Mouse (Mus musculus) left cerebral cortex, postnatal 10 days (tissue): ENCODE data around the gene Lpcat4. TPM values are rescaled to one million over a fixed set of nuclear protein-coding genes. Genes with fewer than 3 reads are reported as not detected.

Experiments
- DNase-seq, 2 experiments: peaks; one replicate each; pipeline ENCODE4 v3.0.0; 2021 to 2022; ENCODE audit warnings: low spot score in 2 of 2, mixed read lengths in 1 of 2; ENCODE audit errors: extremely low spot score in 1 of 2
- intact Hi-C: fragments of 180-260 bp; cut with DNase I; formaldehyde crosslinking; loops from one replicate; pipeline ENCODE4 v1.15.1; 2025
- total RNA-seq, 2 experiments: library from RNA; stranded (reverse); gene quantifications; 2 replicates each; pipeline ENCODE4 v1.2.3; 2021

Gene Lpcat4
- total RNA-seq, result 10 to 100 TPM; 77.4 to 82.7 TPM

GRCm38 (mm10) chr2:112239212-112239934 lies at the start of gene Lpcat4:
Gene Lpcat4 (plus strand): TSS chr2:112239468.
- DNase-seq, result peak; percentile 90 to 93
- intact Hi-C loops, result no loop called here

DNA sequence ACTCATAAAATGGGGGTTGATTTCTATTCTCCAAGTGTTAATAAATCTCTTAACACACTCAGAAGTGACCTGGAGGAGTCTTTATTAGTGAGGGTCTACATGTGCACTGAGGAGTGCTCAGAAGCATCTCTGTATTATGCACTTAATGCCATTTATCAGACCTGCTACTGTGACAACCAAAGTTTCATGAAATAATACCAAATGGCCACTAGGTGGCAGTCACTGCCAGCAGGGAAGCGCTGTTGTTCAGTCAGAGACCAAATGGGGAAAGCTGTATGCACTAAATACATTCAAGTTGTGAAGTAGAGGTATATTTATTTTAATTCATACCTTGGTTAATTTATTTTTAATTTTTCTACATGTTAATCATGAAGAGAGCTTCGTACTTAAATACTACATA lies 42.4 kb upstream of the Lpcat4 start:
- DNase-seq, result peak; percentile 22 to 49
- intact Hi-C loops, result no loop called here

- intact Hi-C loops, result no loop called here
- DNase-seq, result no peak
These were observed 36.2 kb upstream of the Lpcat4 start for GRCm38 (mm10) chr2:112203056-112203455.

GRCm38 (mm10) chr2:112210142-112210541 lies 29.1 kb upstream of the Lpcat4 start:
- intact Hi-C loops, result loop anchor here (10.0 kb wide), 2 partner anchors 1215 to 1985 kb away; no protein-coding TSS in a partner anchor
- DNase-seq, result peak; percentile 59 to 86

GRCm38 (mm10) chr2:112210699-112211098 lies 28.6 kb upstream of the Lpcat4 start:
- intact Hi-C loops, result loop anchor here (10.0 kb wide), 2 partner anchors 1216 to 1986 kb away; no protein-coding TSS in a partner anchor

GRCm38 (mm10) chr2:112215977-112216376 lies 23.3 kb upstream of the Lpcat4 start:
- DNase-seq, result peak in 1 of 2 experiments; percentile 35
- intact Hi-C loops, result loop anchor here (10.0 kb wide), 2 partner anchors 1221 to 1991 kb away; no protein-coding TSS in a partner anchor

More at GRCm38 (mm10) chr2:112210699-112211098, 28.6 kb upstream of the Lpcat4 start:
- DNase-seq, result no peak

- DNase-seq, result no peak
- intact Hi-C loops, result loop anchor here (10.0 kb wide), 2 partner anchors 1223 to 1993 kb away; no protein-coding TSS in a partner anchor
These were observed 21.7 kb upstream of the Lpcat4 start for GRCm38 (mm10) chr2:112217614-112218013.

DNA sequence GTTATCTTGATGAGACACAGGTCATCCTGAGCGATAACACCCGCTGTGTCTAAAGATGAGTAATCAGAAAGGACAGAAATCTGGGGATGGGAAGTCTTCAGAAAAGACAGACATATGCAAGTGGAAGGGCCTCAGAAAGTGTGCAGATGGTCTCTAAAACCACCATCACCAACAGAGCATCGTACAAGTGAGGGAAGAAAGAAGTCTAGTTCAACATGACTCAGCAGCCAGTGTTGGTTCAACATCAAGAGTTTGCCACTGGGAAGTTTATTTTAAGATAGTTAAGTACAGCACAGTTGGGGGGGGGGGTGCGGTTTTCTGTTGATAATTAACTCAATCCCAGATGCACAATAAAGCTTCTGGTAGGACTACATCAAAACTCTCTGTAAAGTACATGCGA lies 18.4 kb upstream of the Lpcat4 start:
- intact Hi-C loops, result no loop called here
- no peak for DNase-seq

DNA sequence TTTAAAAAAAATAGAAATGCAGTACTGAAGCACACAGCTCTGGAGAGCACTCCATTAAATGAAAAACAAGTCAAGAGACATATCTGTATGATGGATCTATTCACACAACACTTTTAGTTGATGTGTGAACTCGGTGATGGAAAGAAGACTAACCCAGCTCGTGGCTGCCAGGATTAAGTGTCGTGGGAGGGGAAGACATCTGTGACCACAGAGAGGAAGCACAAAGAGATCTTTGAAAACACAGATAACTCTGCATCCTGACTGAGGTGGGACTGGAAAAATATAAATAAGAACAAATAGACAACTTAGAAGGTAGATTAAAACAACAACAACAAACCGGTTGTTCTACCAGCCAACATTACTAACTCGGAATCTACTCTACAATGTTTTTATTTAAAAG lies 16.7 kb upstream of the Lpcat4 start:
- DNase-seq, result no peak
- intact Hi-C loops, result no loop called here

DNA sequence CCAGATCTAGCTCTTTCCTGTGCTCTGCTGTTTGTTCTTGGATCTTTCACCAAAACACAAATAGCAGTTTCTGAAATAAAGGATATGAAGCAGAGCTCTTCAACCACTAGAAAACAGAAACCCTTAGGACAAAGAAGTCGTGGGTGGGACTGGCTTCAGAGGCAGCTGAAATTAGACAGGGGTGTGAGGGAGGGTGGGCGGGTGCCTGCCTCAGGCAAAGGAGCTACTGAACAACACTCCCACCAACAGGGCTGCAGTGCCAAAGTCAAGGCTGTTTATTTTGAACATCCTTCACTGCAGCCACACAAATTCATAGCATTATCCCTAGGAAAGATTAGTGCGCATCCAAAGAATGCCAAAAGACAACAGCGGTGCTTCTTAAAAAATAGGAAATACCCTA lies 14.9 kb upstream of the Lpcat4 start:
- intact Hi-C loops, result no loop called here
- no peak for DNase-seq

- intact Hi-C loops, result no loop called here
These were observed 6.6 kb upstream of the Lpcat4 start for GRCm38 (mm10) chr2:112232623-112233022.

GRCm38 (mm10) chr2:112236620-112237019 lies 2.6 kb upstream of the Lpcat4 start:
- intact Hi-C loops, result no loop called here
- no peak for DNase-seq

More at GRCm38 (mm10) chr2:112232623-112233022, 6.6 kb upstream of the Lpcat4 start:
- DNase-seq, result no peak

GRCm38 (mm10) chr2:112238006-112238405 lies 1.3 kb upstream of the Lpcat4 start:
- intact Hi-C loops, result no loop called here
- no peak for DNase-seq

- intact Hi-C loops, result no loop called here
- DNase-seq, result peak in 1 of 2 experiments; percentile 66
These were observed 860 bp downstream of the Lpcat4 start for GRCm38 (mm10) chr2:112239935-112240721.

GRCm38 (mm10) chr2:112241787-112242186 lies 2.5 kb downstream of the Lpcat4 start:
- DNase-seq, result no peak
- intact Hi-C loops, result no loop called here

DNA sequence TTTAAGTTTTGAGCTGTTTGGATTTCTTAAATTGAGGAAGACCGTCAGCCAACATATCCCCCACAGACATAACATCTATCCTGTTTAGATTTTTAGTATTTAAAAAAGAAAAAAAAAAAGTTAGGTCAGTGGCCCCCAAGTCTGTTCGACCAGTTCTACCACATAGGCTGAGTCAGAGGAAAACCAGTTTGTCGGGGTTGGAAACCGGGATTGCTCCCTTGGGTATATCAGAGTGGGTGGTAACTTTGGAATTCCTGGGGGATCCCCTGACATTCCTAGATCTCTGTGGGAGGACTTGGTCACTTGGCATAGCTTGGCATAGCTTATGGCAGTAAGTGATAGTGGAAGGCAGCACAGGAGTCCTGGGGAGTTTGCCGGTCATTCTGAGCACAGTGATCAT lies 6.0 kb downstream of the Lpcat4 start:
- intact Hi-C loops, result no loop called here
- DNase-seq, result no peak

DNA sequence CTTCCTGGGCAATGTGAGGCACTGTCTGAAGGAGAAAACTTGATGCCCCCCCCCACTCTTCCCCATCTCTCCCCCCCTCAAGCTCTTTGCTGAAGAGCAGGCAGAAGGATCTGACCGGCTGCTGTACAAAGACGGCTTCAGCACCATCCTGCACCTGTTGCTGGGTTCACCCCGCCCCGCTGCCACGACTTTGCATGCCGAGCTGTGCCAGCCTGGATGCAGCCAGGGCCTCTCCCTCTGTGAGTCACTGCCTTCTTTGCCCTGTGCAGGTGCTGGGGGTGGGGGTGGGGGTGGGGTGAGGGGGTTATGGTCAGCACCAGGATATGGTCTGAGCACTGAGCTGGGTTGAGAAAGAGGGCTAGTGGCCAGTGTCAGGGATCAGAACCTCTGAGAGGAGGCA lies 6.9 kb downstream of the Lpcat4 start:
- no peak for DNase-seq
- intact Hi-C loops, result no loop called here

GRCm38 (mm10) chr2:112247323-112247722 lies 8.1 kb downstream of the Lpcat4 start:
- intact Hi-C loops, result no loop called here
- no peak for DNase-seq

DNA sequence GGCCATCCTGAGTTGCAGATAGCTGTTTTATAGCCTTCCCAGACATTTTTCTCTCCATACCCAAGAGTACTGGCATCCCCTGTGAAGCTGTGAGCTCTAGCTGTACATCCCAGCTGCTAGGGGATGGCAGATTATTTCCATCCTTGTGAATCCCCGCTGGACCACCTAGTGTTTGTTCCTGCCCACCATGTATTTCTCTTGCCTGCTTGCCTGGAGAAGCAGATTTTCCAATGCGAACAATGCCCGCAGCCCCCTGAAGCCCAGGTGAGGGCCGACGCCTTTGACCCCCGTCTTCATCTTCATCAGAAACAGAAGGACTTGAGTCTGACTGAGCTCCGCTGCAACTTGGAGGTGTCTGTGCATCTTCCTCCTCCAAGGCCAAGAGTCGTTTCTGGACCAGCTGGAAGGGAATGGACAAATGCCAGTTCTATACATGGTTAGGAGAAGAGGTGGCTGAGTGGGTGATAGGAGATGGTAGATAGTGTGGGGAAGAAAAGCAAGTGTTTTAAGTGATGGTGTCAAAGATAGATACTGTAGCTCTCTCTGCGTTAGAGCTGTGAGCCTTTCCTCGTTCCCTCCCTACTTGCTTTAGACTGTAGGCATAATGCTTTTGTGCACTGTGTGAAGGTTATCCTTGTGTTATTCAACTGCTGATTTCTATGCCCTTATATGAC lies 10.6 kb downstream of the Lpcat4 start:
- DNase-seq, result no peak
- intact Hi-C loops, result no loop called here
